Comparison of ENCODE assay signal across 8 mouse cellular contexts in the genomic region with DNA sequence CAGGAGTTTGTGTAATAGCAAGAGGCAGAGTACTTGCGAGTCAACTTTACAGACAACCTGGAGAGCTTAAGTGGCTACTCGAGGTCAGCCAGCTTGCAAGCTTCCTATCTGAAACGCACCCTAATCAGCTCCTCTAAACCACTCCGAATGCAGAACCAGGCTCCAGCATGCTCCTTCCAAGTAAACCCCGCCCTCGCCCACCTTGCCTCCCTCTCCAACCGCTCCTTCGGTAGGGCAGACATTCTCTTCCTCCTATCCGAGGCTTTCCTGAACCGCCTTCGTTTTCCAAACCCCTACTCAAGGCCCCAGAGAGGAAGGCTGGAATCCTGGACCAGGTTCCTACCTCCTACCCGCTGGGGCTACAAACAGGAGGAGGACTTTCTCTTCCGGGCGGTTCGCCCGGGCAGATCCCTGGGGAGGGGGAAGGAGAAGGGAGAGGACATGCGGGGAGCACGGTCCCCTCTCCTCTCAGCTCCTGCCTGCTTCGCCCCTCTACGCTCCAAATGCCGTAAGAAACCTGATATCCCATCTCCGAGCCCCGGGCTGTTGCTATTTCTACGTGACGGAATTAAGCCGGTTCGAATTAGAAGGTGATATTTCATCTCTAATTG. TPM values are rescaled to one million over a fixed set of nuclear protein-coding genes. Genes with fewer than 3 reads are reported as not detected.
DNase-seq lines count a peak whose midpoint lies in the region; ATAC-seq and TF ChIP-seq lines count a peak whose summit lies in the region.

No protein-coding gene starts in this region.

- TF ChIP-seq CTCF in ES-Bruce4 (IDR thresholded peaks at IDR 0.05; ENCODE audit: low read depth, low read length): no peak
- TF ChIP-seq CTCF in lung, adult 2 months (IDR thresholded peaks at IDR 0.05; ENCODE audit: insufficient read depth, low read length): no peak
- TF ChIP-seq CTCF in olfactory bulb, adult 2 months (IDR thresholded peaks at IDR 0.05; ENCODE audit: insufficient read depth, low read depth, low read length): no peak

- no peaks in the 10 kb centered on the region for H3K4me1 ChIP-seq in ES-Bruce4 (ENCODE audit: control insufficient read depth, insufficient read depth, low read length)
- H3K4me1 ChIP-seq in forebrain, embryonic 12.5 days: peaks cover 10% of the 10 kb centered on the region
- no peaks in the 10 kb centered on the region for H3K4me1 ChIP-seq in lung, adult 2 months (ENCODE audit: control insufficient read depth, insufficient read depth, low read length)
- H3K4me1 ChIP-seq in olfactory bulb, adult 2 months (ENCODE audit: control insufficient read depth, insufficient read depth, low read length): peaks cover 7% of the 10 kb centered on the region; the same call in 1 of the 2 replicates

- H3K27me3 ChIP-seq in ES-Bruce4 (ENCODE audit: control insufficient read depth, insufficient read depth, low read length, poor library complexity, severe bottlenecking): no peaks in the 10 kb centered on the region
- peaks cover 23% of the 10 kb centered on the region for H3K27me3 ChIP-seq in forebrain, embryonic 12.5 days

- peak overlapping the region; percentile 93 for H3K9ac ChIP-seq in ES-Bruce4 (ENCODE audit: low read depth, poor library complexity, severe bottlenecking)
- H3K9ac ChIP-seq in forebrain, embryonic 12.5 days: peak overlapping the region; percentile 82

- peak overlapping the region; percentile 63 for H3K4me2 ChIP-seq in forebrain, embryonic 12.5 days

- TF ChIP-seq EP300 in ES-Bruce4 (IDR thresholded peaks at IDR 0.05; ENCODE audit: insufficient read depth, low read depth, low read length): no peak

- no peaks in the 10 kb centered on the region for H3K9me3 ChIP-seq in ES-Bruce4 (replicated peaks; ENCODE audit: control insufficient read depth, insufficient read depth, low read length, poor library complexity, severe bottlenecking)
- no peaks in the 10 kb centered on the region for H3K9me3 ChIP-seq in forebrain, embryonic 12.5 days

- peak; percentile 87 for DNase-seq in brain, adult 2 months (ENCODE audit: low read depth, low spot score)
- peak; percentile 71 to 73 for DNase-seq in heart, postnatal 14 days
- peak; percentile 28 to 56 for DNase-seq in kidney, postnatal 36 days
- DNase-seq in lung, adult 2 months: peak; percentile 65
- DNase-seq in natural killer cell, adult 2 months (ENCODE audit: low spot score in 2 of 2): no peak

- TF ChIP-seq POLR2A in ES-Bruce4 (IDR thresholded peaks at IDR 0.05; ENCODE audit: insufficient read depth, low read length): peak; percentile 33
- no peak for TF ChIP-seq POLR2A in lung, adult 2 months (IDR thresholded peaks at IDR 0.05; ENCODE audit: borderline replicate concordance, extremely low read depth, low read depth, low read length)
- TF ChIP-seq POLR2A in olfactory bulb, adult 2 months (IDR thresholded peaks at IDR 0.05; ENCODE audit: insufficient read depth, low read depth, low read length): no peak

- intact Hi-C loops in heart, postnatal 14 days (cut with DNase I): loop anchor here (1.0 to 2.0 kb wide), 2 partner anchors 48 to 89 kb away; no protein-coding TSS in a partner anchor

- peak overlapping the region; percentile 77 for H3K4me3 ChIP-seq in ES-Bruce4 (ENCODE audit: low read depth, low read length)
- H3K4me3 ChIP-seq in forebrain, embryonic 12.5 days (replicated peaks): peak overlapping the region; percentile 73
- H3K4me3 ChIP-seq in lung, adult 2 months (replicated peaks; ENCODE audit: extremely low read depth, low read depth, low read length): peak overlapping the region; percentile 60
- H3K4me3 ChIP-seq in olfactory bulb, adult 2 months (ENCODE audit: insufficient read depth, low read depth, low read length): peak overlapping the region; percentile 77

- H3K27ac ChIP-seq in ES-Bruce4 (ENCODE audit: insufficient read depth, low read length): peak overlapping the region; percentile 95
- H3K27ac ChIP-seq in forebrain, embryonic 12.5 days: peak overlapping the region; percentile 82; the same call in 1 of the 2 replicates
- H3K27ac ChIP-seq in olfactory bulb, adult 2 months (ENCODE audit: insufficient read depth, low read depth, low read length): peak overlapping the region; percentile 73

- ATAC-seq in forebrain, embryonic 12.5 days (ENCODE audit: low FRiP score): peak; percentile 66

- H3K36me3 ChIP-seq in ES-Bruce4 (ENCODE audit: control insufficient read depth, insufficient read depth, low read length, poor library complexity, severe bottlenecking): no peaks in the 10 kb centered on the region
- H3K36me3 ChIP-seq in forebrain, embryonic 12.5 days (replicated peaks): no peaks in the 10 kb centered on the region

- under 1% methylated on average over 27 of the region's 27 CpGs for WGBS in forebrain, embryonic 12.5 days
- WGBS in lung, adult 2 months: 3% methylated on average over 27 of the region's 27 CpGs
- 3% methylated on average over 27 of the region's 27 CpGs for WGBS in olfactory bulb, adult 2 months

RNA-seq across cellular contexts. Expression of a gene that starts 25.9 kb away (rescaled TPM):
- polyA plus RNA-seq in ES-Bruce4 (2011; ENCODE audit: insufficient read depth, insufficient read length, low read depth, missing spikeins): not detected in 2 replicates
- not detected in 2 replicates for polyA plus RNA-seq in forebrain, embryonic 12.5 days (2016; fragmentation: Nextera tagmentation; extraction: Ambion mirVana)
- total RNA-seq in heart, postnatal 14 days (2021): not detected
- not detected in 2 replicates for polyA plus RNA-seq in lung, adult 2 months (2012; rRNA removed)
- polyA plus RNA-seq in olfactory bulb, adult 2 months (2012; ENCODE audit: insufficient read depth, insufficient read length, low replicate concordance, missing spikeins): not detected in 2 replicates

RNA-seq across cellular contexts. Expression of a gene that starts 40.0 kb away (rescaled TPM):
- polyA plus RNA-seq in ES-Bruce4 (2011; ENCODE audit: insufficient read depth, insufficient read length, low read depth, missing spikeins): 3.4 and 4.0 TPM in 2 replicates
- polyA plus RNA-seq in forebrain, embryonic 12.5 days (2016; fragmentation: Nextera tagmentation; extraction: Ambion mirVana): 0.13 and 0.20 TPM in 2 replicates
- total RNA-seq in heart, postnatal 14 days (2021): 100 to 1,000 TPM; 877 to 926 TPM
- polyA plus RNA-seq in lung, adult 2 months (2012; rRNA removed): 26.6 and 81.2 TPM in 2 replicates
- polyA plus RNA-seq in olfactory bulb, adult 2 months (2012; ENCODE audit: insufficient read depth, insufficient read length, low replicate concordance, missing spikeins): not detected in 2 replicates

RNA-seq across cellular contexts. Expression of a gene that starts 45.4 kb away (rescaled TPM):
- polyA plus RNA-seq in ES-Bruce4 (2011; ENCODE audit: insufficient read depth, insufficient read length, low read depth, missing spikeins): 75.3 and 75.4 TPM in 2 replicates
- 47.5 and 49.5 TPM in 2 replicates for polyA plus RNA-seq in forebrain, embryonic 12.5 days (2016; fragmentation: Nextera tagmentation; extraction: Ambion mirVana)
- 10 to 100 TPM; 73.6 to 77.2 TPM for total RNA-seq in heart, postnatal 14 days (2021)
- 7.5 and 15.3 TPM in 2 replicates for polyA plus RNA-seq in lung, adult 2 months (2012; rRNA removed)
- not detected in 2 replicates for polyA plus RNA-seq in olfactory bulb, adult 2 months (2012; ENCODE audit: insufficient read depth, insufficient read length, low replicate concordance, missing spikeins)

RNA-seq across cellular contexts. Expression of a gene that starts 51.4 kb away (rescaled TPM):
- not detected in 2 replicates for polyA plus RNA-seq in ES-Bruce4 (2011; ENCODE audit: insufficient read depth, insufficient read length, low read depth, missing spikeins)
- 0.19 and 0.28 TPM in 2 replicates for polyA plus RNA-seq in forebrain, embryonic 12.5 days (2016; fragmentation: Nextera tagmentation; extraction: Ambion mirVana)
- 1 to 10 TPM; 2.2 to 2.3 TPM for total RNA-seq in heart, postnatal 14 days (2021)
- 0.22 TPM in 1 of 2 replicates, not detected in the other for polyA plus RNA-seq in lung, adult 2 months (2012; rRNA removed)
- not detected in 2 replicates for polyA plus RNA-seq in olfactory bulb, adult 2 months (2012; ENCODE audit: insufficient read depth, insufficient read length, low replicate concordance, missing spikeins)

Comparison
In these comparisons a context has a peak if more than half of its experiments do, and no peak if none do; other contexts are left out.
1. DNase-seq: peak in brain, adult 2 months (single experiment), heart, postnatal 14 days (2 of 2), kidney, postnatal 36 days (2 of 2) and lung, adult 2 months (single experiment); none in natural killer cell, adult 2 months (0 of 2).
2. Peak in every context shown above with its lines, with median percentiles within 50 percentile points of each other: H3K27ac ChIP-seq and H3K4me3 ChIP-seq.